Mouse (Mus musculus): Measurements from ENCODE around the gene Oas1e.

GRCm38 (mm10) chr5:120769396-120769795, 25.9 kb downstream of the Oas1e start:
- no peak for TF ChIP-seq TCF12 (IDR thresholded peaks at IDR 0.05; ENCODE audit: insufficient read depth, poor library complexity, severe bottlenecking)
- TF ChIP-seq MYOD1 (IDR thresholded peaks at IDR 0.05; ENCODE audit: control insufficient read depth in 1 of 3, insufficient read length in 2 of 3, low read depth in 2 of 3) = no peak
- no peak for TF ChIP-seq MYOG (IDR thresholded peaks at IDR 0.05; ENCODE audit: control insufficient read depth in 1 of 3, insufficient read depth in 1 of 3, insufficient read length in 2 of 3, low read depth in 2 of 3)
- no peak for TF ChIP-seq POLR2A (IDR thresholded peaks at IDR 0.05; ENCODE audit: insufficient read length, low read depth)
- no peak for TF ChIP-seq MAX (IDR thresholded peaks at IDR 0.05; ENCODE audit: low read depth)
